Comparison of ENCODE assay signal across 16 mouse cellular contexts in the genomic region with DNA sequence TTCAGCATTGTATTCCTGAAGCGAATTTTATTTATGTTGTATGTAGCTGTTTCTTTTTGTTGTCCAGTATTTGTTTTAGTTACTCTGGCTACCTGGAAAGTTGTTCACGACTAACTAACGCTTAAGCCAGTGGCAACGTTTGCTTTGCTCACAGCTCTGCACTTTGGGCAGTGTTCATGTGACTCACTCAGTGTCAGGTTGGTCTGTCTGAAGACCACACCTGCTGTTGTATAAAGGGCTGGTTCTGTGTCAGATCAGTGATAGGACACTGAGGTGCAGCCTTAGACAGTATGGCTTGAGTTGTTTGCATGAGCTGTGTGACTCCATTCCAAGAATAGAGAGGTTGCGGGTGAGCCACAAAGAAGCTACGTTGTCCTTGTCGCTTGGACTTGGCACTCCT.
"Had no signal": no experiment of that assay in that cellular context is flagged by ENCODE, and none has a peak within 500 bp of the region (broad histone marks: within the 10 kb centered on the region; RNA-seq: fewer than 3 reads in every experiment).

No protein-coding gene starts in this region.

- H3K27ac ChIP-seq: layer of hippocampus, adult 2 months; macrophage; midbrain, embryonic 12.5 days; midbrain, embryonic 15.5 days; neural tube, embryonic 12.5 days; neural tube, embryonic 15.5 days had no signal

- H3K9me3 ChIP-seq: midbrain, embryonic 12.5 days; midbrain, embryonic 15.5 days; neural tube, embryonic 12.5 days; neural tube, embryonic 15.5 days had no signal

- H3K4me3 ChIP-seq: layer of hippocampus, adult 2 months; midbrain, embryonic 12.5 days; midbrain, embryonic 15.5 days; neural tube, embryonic 12.5 days; neural tube, embryonic 15.5 days had no signal

- ATAC-seq: inflammation-experienced regulatory T-cells, adult 6 months; lung, postnatal 0 days; midbrain, embryonic 15.5 days had no signal

- H3K9ac ChIP-seq: lung, embryonic 14.5 days; midbrain, embryonic 12.5 days; midbrain, embryonic 15.5 days; neural tube, embryonic 12.5 days; neural tube, embryonic 15.5 days had no signal

- DNase-seq: kidney, adult 8-10 months; kidney, postnatal 14 days; layer of hippocampus, adult 9-11 months; lung, embryonic 14.5 days; right cerebral cortex, adult 18-20 months; right cerebral cortex, postnatal 14 days; right cerebral cortex, postnatal 4 days; thymus, postnatal 25 days had no signal

- H3K4me2 ChIP-seq: lung, embryonic 14.5 days; midbrain, embryonic 12.5 days; midbrain, embryonic 15.5 days; neural tube, embryonic 12.5 days; neural tube, embryonic 15.5 days had no signal

- H3K27me3 ChIP-seq: midbrain, embryonic 12.5 days; midbrain, embryonic 15.5 days; neural tube, embryonic 12.5 days; neural tube, embryonic 15.5 days had no signal

- H3K36me3 ChIP-seq: midbrain, embryonic 12.5 days; midbrain, embryonic 15.5 days; neural tube, embryonic 12.5 days; neural tube, embryonic 15.5 days had no signal
